ENCODE assay signal across 10 mouse cellular contexts in genomic region chr2:28909186-28909817, GRCm38 (mm10). TPM values are rescaled to one million over a fixed set of nuclear protein-coding genes. Genes with fewer than 3 reads are reported as not detected.
A peak's percentile ranks its signal among the peaks of the same experiment; 100 is the strongest.
DNase-seq lines count a peak whose midpoint lies in the region; ATAC-seq and TF ChIP-seq lines count a peak whose summit lies in the region.
"Had no signal": no experiment of that assay in that cellular context is flagged by ENCODE, and none has a peak within 500 bp of the region (broad histone marks: within the 10 kb centered on the region; RNA-seq: fewer than 3 reads in every experiment).

No protein-coding gene starts in this region.

- TF ChIP-seq POLR2A in liver, adult 2 months (IDR thresholded peaks at IDR 0.05; ENCODE audit: extremely low read depth, insufficient read depth, low read length): no peak

- no peak for TF ChIP-seq CTCF in forebrain, postnatal 0 days (IDR thresholded peaks at IDR 0.05; ENCODE audit: low read depth)
- TF ChIP-seq CTCF in liver, adult 2 months (IDR thresholded peaks at IDR 0.05; ENCODE audit: low read depth, low read length): no peak

- H3K27me3 ChIP-seq in forebrain, embryonic 10.5 days (ENCODE audit: poor library complexity, severe bottlenecking): peaks cover 100% of the 10 kb centered on the region
- peaks cover 69% of the 10 kb centered on the region for H3K27me3 ChIP-seq in forebrain, postnatal 0 days (ENCODE audit: insufficient read depth, low read length)
- peaks cover 18% of the 10 kb centered on the region for H3K27me3 ChIP-seq in liver, adult 2 months (ENCODE audit: control insufficient read depth, insufficient read depth, low read length)
- H3K27me3 ChIP-seq in limb, embryonic 11.5 days (ENCODE audit: control insufficient read depth, insufficient read depth, low read length): peaks cover 74% of the 10 kb centered on the region
- peaks cover 53% of the 10 kb centered on the region for H3K27me3 ChIP-seq in neural tube, embryonic 14.5 days (ENCODE audit: control insufficient read depth, insufficient read depth, low read length)

- H3K4me3 ChIP-seq in forebrain, embryonic 10.5 days: peak overlapping the region; percentile 14; the same call in 1 of the 2 replicates
- H3K4me3 ChIP-seq in forebrain, postnatal 0 days (ENCODE audit: low read depth, low read length): no peak overlapping the region
- H3K4me3 ChIP-seq in liver, adult 2 months (ENCODE audit: insufficient read depth, low read depth, low read length): peak overlapping the region; percentile 55; the same call in 1 of the 2 replicates
- peak overlapping the region; percentile 10; the same call in 1 of the 2 replicates for H3K4me3 ChIP-seq in limb, embryonic 11.5 days (ENCODE audit: low read depth, low read length)
- peak overlapping the region; percentile 5; the same call in 1 of the 2 replicates for H3K4me3 ChIP-seq in neural tube, embryonic 14.5 days (ENCODE audit: low read depth, low read length)

- no peak overlapping the region for H3K4me2 ChIP-seq in forebrain, postnatal 0 days (ENCODE audit: low read depth)
- no peak overlapping the region for H3K4me2 ChIP-seq in limb, embryonic 11.5 days (ENCODE audit: low read depth, severe bottlenecking)
- H3K4me2 ChIP-seq in neural tube, embryonic 14.5 days (ENCODE audit: low read depth, low read length): peak overlapping the region; percentile 23; the same call in 1 of the 2 replicates

- no peaks in the 10 kb centered on the region for H3K9me3 ChIP-seq in forebrain, embryonic 10.5 days
- H3K9me3 ChIP-seq in forebrain, postnatal 0 days (ENCODE audit: low read length): no peaks in the 10 kb centered on the region
- no peaks in the 10 kb centered on the region for H3K9me3 ChIP-seq in limb, embryonic 11.5 days (ENCODE audit: control insufficient read depth, low read length)
- H3K9me3 ChIP-seq in neural tube, embryonic 14.5 days (ENCODE audit: control insufficient read depth, low read length): no peaks in the 10 kb centered on the region

- H3K79me2 ChIP-seq in liver, adult 2 months (ENCODE audit: control insufficient read depth, insufficient read depth, low read length): no peaks in the 10 kb centered on the region

- 1% methylated on average over 40 of the region's 41 CpGs for WGBS in forebrain, embryonic 10.5 days
- 2% methylated on average over 41 of the region's 41 CpGs for WGBS in forebrain, postnatal 0 days
- WGBS in liver, adult 2 months: 4% methylated on average over 41 of the region's 41 CpGs
- under 1% methylated on average over 41 of the region's 41 CpGs for WGBS in limb, embryonic 11.5 days
- under 1% methylated on average over 40 of the region's 41 CpGs for WGBS in neural tube, embryonic 14.5 days

- H3K4me1 ChIP-seq in forebrain, embryonic 10.5 days: peaks cover 74% of the 10 kb centered on the region
- no peaks in the 10 kb centered on the region for H3K4me1 ChIP-seq in forebrain, postnatal 0 days (ENCODE audit: insufficient read depth)
- peaks cover 9% of the 10 kb centered on the region; the same call in 1 of the 2 replicates for H3K4me1 ChIP-seq in liver, adult 2 months (ENCODE audit: control insufficient read depth, insufficient read depth, low read length)
- peaks cover 8% of the 10 kb centered on the region for H3K4me1 ChIP-seq in limb, embryonic 11.5 days (ENCODE audit: control insufficient read depth, insufficient read depth, low read length)
- H3K4me1 ChIP-seq in neural tube, embryonic 14.5 days (ENCODE audit: control insufficient read depth, insufficient read depth, low read length): peaks cover 10% of the 10 kb centered on the region

- no peak overlapping the region for H3K27ac ChIP-seq in forebrain, embryonic 10.5 days
- H3K27ac ChIP-seq in forebrain, postnatal 0 days (ENCODE audit: low read depth, low read length): no peak overlapping the region
- H3K27ac ChIP-seq in liver, adult 2 months (replicated peaks; ENCODE audit: insufficient read depth, low read depth, low read length): no peak overlapping the region
- H3K27ac ChIP-seq in limb, embryonic 11.5 days (replicated peaks; ENCODE audit: low read depth, low read length): no peak overlapping the region
- H3K27ac ChIP-seq in neural tube, embryonic 14.5 days (ENCODE audit: low read depth, low read length): no peak overlapping the region

- H3K9ac ChIP-seq in forebrain, postnatal 0 days: no peak overlapping the region
- H3K9ac ChIP-seq in liver, adult 2 months (ENCODE audit: low read depth, low read length): peak overlapping the region; percentile 42
- H3K9ac ChIP-seq in limb, embryonic 11.5 days (ENCODE audit: low read length): no peak overlapping the region
- H3K9ac ChIP-seq in neural tube, embryonic 14.5 days (replicated peaks; ENCODE audit: low read depth, low read length): no peak overlapping the region

- no peak; the same call in 1 of the 2 replicates for ATAC-seq in forebrain, postnatal 0 days
- ATAC-seq in limb, embryonic 11.5 days (ENCODE audit: insufficient number of reproducible peaks, low FRiP score, low TSS enrichment, low read depth): no peak
- ATAC-seq in neural tube, embryonic 14.5 days (ENCODE audit: low read depth): 0 out of 2 replicates have a peak, but pooled peaks have one; percentile 31

- DNase-seq in forebrain, embryonic 10.5 days (ENCODE audit: extremely low spot score, low spot score): no peak
- DNase-seq in forebrain, postnatal 0 days: no peak
- peak; percentile 16 for DNase-seq in liver, adult 2 months (ENCODE audit: extremely low read depth, low read depth, low spot score)
- DNase-seq in liver: no peak
- peak; percentile 41 for DNase-seq in limb, embryonic 11.5 days (ENCODE audit: low spot score)
- no peak for DNase-seq in cerebellum, adult 18-20 months
- no peak for DNase-seq in gastrocnemius, adult 8-10 months (ENCODE audit: low spot score in 2 of 2)
- DNase-seq: lung, adult 2 months had no signal

- peaks cover 18% of the 10 kb centered on the region for H3K36me3 ChIP-seq in forebrain, embryonic 10.5 days (replicated peaks)
- peaks cover 20% of the 10 kb centered on the region for H3K36me3 ChIP-seq in forebrain, postnatal 0 days (ENCODE audit: insufficient read depth)
- H3K36me3 ChIP-seq in liver, adult 2 months (ENCODE audit: control insufficient read depth, insufficient read depth, low read length): no peaks in the 10 kb centered on the region
- H3K36me3 ChIP-seq in limb, embryonic 11.5 days (ENCODE audit: control insufficient read depth, insufficient read depth, low read length): no peaks in the 10 kb centered on the region; the same call in 1 of the 2 replicates
- H3K36me3 ChIP-seq in neural tube, embryonic 14.5 days (ENCODE audit: control insufficient read depth, insufficient read depth, low read length): no peaks in the 10 kb centered on the region

RNA-seq across cellular contexts. Expression of gene Barhl1, which starts 7.2 kb away (rescaled TPM):
- polyA plus RNA-seq in forebrain, embryonic 10.5 days (2016; fragmentation: Nextera tagmentation; extraction: Ambion mirVana): 0.17 and 0.74 TPM in 2 replicates
- 0.38 and 0.57 TPM in 2 replicates for total RNA-seq in forebrain, postnatal 0 days (2014; rRNA removed)
- polyA plus RNA-seq in forebrain, postnatal 0 days (2015; fragmentation: Nextera tagmentation; extraction: Ambion mirVana): 0.16 and 1.0 TPM in 2 replicates
- total RNA-seq in liver, adult 2 months (2014; rRNA removed): not detected in 2 replicates
- polyA plus RNA-seq in liver, adult 2 months (2012; rRNA removed): 0.32 and 0.37 TPM in 2 replicates
- polyA plus RNA-seq in limb, embryonic 11.5 days (2014; fragmentation: Nextera tagmentation; extraction: Ambion mirVana): not detected in 2 replicates
- 4.5 and 4.7 TPM in 2 replicates for polyA plus RNA-seq in neural tube, embryonic 14.5 days (2014; fragmentation: Nextera tagmentation; extraction: Ambion mirVana)
- total RNA-seq in gastrocnemius, adult 8-10 months (2022): not detected
- total RNA-seq: neutrophil, adult 5-6 weeks had no signal

Comparison
In these comparisons a context has a peak if more than half of its experiments do, and no peak if none do; other contexts are left out.
1. DNase-seq: peak in liver, adult 2 months (single experiment) and limb, embryonic 11.5 days (single experiment); none in forebrain, embryonic 10.5 days (single experiment), forebrain, postnatal 0 days (single experiment), liver (single experiment), cerebellum, adult 18-20 months (0 of 2) and gastrocnemius, adult 8-10 months (0 of 2).